Mouse (Mus musculus) 3134 (cell line): ENCODE data around the gene Rab3gap1.
"Not testable (repeated sequence)": the region's sequence is repeated elsewhere in the genome, so short reads cannot be mapped to it uniquely, and the experiment has no call there.

ENCODE experiments used
- DNase-seq: peaks from one replicate; pipeline ENCODE4 v3.0.0-alpha.2; 2011; ENCODE audit warnings: low spot score; ENCODE audit not compliant: insufficient read length; ENCODE audit errors: extremely low read depth

Rab3gap1 gene

DNA sequence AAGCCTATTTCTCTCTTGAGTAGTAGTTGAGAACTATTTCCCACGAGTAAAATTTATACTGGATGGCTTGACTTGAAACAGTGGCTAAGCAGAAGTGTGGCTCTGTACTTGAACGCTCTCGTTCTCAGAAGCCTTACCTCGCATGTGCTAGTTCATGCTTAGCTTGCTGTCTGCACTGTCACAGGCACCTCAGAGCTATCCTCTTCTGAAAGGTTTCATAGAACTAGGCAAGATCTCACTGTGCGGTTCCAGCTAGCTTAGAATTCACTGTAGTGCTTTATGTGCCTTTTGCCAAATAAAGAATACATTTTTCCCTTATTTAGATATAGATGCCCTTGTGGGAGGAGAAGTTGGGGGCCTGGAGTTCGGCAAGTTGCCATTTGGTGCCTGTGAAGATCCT, 46.7 kb downstream of the Rab3gap1 start:
- no peak for DNase-seq

DNA sequence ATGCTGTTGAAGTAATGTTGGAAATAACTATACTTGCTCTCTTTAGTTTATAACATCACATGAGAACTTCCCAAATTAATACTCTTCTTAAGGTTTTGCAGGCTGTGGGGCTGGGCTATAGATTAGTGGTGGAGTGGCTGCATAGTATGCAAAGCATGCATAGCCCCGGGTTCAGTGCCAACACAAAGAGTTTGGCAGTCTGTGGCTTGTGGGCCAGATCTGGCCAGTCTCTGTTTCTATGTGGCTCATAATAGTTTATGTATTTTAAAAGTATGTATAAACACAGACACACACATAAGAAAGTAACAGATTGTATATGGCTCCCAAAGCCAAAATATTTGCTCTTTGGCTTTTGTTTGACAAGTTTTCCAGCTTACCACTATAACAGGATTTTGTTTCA, 47.2 kb downstream of the Rab3gap1 start:
- no peak for DNase-seq

DNA sequence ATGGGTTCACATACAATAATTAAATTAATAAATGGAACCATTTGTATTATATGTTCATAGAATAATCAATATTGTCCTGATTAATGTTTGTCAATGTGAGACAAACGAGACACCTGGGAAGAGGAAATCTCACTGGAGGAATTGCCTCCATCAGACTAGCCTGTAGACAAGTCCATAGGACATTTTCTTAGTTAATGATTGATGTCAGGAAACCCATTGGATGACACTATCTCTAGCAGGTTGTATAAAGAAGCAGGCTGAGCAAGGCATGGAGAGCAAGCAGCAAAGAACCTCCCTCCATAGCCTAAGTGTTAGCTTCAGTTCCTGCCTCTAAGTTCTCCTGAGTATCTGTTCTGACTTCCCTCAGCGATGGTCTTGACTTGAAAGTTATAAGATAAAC, 64.8 kb downstream of the Rab3gap1 start:
- no peak for DNase-seq

DNA sequence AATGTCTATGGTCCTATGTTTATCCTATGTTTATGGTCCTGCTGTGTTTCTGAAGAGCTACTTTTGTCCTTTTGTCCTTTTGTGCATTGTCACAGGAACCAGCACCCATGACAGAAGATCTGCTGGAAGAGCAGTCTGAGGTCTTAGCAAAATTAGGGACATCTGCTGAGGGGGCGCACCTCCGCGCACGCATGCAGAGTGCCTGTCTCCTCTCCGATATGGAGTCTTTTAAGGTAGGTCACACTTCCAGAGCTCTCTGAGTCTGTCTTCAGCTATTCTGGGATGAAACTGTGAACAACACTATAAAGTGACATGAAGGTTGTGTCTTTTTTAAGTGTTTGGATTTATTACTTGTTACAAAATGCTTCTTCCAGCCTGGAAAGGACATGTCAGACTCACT, 65.7 kb downstream of the Rab3gap1 start:
- no peak for DNase-seq

DNA sequence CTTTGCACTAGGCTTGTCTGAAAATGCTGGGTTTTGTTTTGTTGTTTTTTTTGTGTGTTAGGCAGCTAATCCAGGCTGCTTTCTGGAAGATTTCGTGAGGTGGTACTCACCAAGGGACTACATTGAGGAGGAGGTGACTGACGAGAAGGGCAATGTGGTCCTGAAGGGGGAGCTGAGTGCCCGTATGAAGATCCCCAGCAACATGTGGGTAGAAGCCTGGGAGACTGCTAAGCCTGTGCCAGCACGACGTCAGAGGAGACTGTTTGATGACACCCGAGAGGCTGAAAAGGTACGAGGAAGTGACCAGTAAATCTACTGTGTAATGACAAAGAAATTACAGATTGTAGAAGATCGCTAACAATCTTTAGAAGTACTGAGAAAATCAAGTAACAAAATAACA, 68.7 kb downstream of the Rab3gap1 start:
- DNase-seq: no peak

DNA sequence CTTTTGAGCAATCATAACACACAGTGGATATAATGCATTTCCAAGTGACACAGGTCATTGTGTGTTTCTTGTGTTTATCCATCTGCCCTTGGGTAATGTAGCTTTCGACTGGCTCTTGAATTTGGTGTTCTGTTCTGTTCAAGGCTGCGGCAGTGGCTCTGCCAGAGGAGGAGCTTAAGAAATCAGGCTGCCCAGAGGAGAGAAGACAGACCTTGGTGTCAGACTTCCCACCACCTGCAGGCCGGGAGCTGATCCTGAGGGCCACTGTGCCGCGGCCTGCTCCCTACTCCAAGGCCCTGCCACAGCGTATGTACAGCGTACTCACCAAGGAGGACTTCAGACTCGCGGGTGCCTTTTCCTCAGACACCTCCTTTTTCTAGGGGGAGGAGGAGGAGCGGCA, 73.7 kb downstream of the Rab3gap1 start:
- peak; percentile 15 for DNase-seq

DNA sequence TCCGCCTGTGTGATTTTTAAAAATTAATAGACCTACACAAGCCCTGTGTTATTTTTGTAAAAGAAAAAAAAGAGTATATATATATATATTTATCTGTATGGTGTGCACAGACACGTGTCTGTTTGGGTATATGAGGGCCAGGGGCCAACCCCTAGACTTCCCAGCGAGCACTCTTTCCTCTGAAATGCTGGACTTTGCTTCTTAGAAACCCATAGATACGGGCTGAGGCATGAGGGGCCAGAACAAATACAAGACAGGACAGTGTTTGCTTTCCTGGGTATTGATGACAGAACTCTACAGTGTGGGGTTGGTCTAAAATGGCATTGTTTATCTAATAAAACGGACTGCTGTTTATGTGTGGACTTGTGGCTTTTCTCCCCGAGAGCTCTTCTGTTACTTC, 74.9 kb downstream of the Rab3gap1 start:
- DNase-seq: no peak

DNA sequence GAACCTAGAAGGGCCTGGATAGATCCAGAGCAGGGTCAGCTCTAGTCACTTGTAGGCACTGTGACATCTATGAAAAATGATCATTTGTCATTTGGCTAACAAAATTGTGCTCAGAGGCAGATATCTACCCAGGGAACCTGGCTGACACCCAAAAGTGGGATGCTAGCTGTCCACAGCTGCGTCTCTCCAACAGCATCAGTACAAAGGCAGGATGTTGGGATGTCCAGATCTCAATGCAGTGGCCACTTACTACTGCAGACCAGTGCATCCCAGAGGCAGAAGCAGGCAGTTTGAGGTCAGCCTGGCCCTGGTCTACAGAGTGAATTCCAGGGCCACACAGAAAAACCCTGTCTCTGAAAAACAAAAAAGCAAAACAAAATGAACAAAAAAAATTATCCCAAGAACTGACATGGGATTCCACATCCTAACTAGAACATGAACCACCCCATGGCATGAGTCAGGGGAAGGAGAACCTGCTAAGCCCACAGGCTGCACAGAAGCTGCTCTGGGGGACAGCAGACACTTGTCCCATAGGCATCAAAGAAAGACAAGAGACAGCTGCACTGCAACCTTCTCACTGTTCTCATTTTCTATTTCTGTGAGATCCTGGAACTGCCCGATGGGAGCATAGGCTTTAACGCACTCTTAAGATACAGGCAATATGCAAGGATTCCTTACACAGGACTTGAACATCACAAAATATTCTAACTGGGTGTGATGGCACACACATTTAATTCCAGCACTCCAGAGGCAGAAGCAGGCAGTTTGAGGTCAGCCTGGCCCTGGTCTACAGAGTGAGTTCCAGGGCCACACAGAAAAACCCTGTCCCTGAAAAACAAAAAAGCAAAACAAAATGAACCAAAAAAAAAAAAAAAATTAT, 77.4 kb downstream of the Rab3gap1 start:
- DNase-seq: no peak

DNA sequence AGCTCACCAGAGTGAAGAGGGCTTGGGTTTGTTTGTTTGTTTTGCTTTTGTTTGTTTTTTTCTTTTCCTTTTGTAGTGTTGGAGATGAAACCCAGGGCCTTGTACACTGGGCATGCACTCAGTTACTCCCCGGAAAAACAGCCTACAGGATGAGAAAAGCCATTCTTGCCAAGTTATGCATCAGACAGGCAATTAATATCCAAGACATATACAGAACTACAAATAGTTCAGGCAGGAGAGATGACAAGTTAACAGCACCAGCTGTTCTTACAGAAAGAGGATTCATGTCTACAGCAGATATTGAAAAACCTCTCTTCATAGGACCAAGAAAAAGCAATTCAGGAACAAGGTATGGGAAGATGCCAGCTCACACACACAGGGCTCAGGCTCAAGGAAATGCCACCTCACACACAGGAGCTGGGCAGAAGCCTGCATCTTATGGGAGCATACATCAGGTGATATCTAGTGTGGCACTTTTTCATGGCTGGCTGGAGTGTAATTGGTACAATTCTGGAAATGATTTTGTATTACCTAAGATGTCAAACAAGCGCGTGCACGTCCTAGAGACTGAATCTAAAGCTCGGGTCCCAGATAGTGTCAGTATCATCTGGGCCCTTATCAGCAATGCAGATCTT, 78.2 kb downstream of the Rab3gap1 start:
- no peak for DNase-seq

DNA sequence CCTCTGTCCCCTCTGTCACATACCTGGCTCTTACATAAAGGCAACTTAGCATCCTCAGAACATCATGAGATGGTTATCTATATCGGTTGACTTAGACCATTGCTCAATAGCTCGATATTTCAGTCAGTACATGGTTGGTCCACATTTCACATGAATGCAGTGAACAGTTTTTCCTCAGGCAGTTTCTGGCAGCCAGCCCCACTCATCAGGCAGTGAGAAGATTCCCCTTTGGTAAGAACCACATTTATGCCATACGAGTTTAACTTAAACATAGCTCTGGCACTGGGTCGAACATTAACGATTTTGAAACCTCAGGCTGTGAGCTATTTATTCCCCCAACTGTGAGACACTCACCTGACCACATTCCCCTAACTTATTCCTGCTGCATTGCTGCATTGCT, 80.2 kb downstream of the Rab3gap1 start:
- DNase-seq: no peak

DNA sequence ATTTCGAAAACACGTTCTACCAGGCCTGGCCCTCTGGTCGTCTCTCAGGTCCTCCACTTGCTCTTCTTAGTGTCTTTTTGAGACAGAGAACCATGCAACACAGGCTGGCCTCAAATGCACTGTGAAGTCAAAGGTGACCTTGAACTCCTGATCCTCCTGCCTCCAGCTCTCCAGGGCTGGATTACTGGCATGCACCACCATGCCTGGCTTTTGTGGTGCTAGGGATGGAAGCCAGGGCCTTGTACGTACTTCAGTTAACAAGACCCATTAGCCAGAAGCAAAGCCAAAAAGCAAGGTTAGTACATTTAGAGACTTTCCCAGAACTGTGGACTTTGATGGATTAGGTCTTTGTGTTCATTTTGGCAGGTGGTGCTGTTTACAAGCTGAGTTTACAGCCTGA, 83.7 kb downstream of the Rab3gap1 start:
- DNase-seq: no peak

DNA sequence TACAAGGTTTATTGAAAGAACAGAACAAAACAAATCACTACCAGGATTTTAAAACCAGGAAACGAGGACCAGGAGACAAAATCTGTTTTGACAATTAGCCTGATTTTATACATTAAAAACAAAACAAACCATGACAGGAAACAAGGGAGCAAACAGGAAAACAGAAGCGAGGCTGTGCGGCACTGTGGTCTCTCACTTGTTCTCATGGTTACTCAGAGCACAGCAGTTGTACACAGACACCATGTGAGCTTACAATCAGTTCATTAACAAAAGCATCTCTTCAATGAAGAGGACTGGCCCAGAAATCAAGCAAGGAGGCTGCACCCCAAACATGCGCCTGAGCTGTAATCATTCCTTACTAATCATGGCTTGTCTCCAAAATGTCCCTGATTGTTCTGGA, 85.6 kb downstream of the Rab3gap1 start:
- not testable (repeated sequence) for DNase-seq

DNA sequence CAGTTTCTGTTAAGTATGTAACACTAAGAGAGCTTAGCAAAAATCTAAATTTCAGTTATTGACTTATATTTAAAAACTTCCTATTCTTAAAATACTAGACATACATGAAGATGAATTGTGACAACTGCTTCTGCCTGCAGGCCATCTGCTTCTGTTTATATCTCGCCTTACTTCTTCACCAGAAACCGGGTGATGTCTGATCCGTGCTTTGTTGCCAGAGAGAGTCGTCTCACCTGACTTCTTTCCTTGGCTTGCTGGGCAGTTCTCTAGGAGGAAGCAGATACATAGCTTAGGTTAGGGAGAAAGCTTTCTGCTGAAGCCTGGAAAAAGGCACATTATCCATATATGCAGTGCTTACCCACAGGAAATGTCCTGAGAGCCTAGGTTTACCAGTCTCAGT, 86.2 kb downstream of the Rab3gap1 start:
- no peak for DNase-seq

DNA sequence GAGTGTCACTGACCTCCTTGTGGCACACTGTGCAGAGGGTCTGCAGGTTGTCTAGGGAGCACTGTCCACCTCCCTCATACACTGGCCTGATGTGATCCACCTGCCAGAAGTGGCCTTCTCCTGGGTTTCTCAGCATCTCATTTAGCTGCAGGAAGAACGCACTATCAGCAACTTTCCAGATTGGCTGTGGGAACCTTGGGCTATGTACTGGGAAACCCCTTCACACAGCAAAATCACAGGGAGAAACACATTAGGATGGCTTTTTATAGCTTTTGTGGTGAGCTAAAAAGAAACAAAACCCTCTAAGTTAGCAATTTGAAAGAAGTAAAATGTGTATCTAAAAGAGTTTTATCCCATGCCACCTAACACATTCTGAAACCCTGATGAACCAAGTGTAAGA, 88.0 kb downstream of the Rab3gap1 start:
- DNase-seq: no peak

DNA sequence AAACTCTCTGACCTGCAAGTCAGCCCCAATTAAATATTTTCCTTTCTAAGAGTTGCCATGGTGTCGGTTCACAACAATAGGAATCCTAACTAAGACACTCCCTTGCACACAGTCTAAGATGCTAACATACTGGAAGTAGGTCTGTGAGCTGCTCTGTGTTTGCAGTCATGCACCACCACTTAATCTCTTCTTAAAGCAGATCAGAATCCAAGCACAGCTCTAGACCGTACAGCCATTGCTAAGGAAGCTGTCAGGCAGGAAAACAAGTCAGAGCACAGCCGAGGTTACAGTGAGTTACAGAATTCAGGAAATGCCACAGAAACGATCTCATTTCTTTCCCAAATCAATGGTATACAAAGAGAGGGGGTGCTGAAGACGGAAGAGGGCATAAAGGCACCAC, 90.2 kb downstream of the Rab3gap1 start:
- no peak for DNase-seq

DNA sequence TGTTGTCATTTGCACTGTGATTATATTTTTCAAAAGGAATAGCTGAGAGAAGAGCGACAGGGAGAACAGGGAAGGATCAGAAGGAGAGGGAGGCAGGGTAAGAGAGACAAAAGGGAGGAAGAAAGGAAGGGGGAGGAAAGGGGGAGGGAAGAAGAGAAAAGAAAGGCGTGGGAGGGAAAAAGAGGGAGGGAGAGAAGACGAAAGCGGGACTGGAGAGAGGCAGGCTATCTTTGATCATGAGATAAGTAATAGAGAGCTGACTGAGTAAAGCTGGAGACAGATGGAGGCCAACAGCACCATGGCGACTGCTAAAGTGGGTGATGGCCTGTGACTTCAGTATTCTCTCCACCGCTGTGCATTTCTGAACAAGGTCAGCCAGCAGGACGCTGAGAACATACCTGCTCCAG, 90.7 kb downstream of the Rab3gap1 start:
- no peak for DNase-seq

DNA sequence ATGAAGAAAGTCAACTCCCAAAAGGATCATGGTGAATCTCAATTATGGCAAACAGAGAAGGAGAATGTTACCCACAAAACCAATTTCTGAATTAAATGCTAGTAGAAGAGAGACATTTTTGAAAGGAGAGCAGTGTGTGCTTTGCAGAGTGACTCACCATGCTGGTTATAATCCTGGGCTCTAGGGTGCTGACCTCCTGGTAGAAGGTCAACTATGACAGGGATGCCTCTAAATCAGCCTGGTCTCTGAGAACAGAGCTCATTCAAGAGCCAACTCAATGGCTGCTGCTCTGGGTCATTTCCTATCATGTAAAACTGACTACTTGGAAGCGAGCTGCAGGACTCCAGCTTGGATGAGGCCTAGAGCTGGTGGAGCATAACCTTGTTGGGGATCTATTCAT, 92.6 kb downstream of the Rab3gap1 start:
- DNase-seq: no peak

DNA sequence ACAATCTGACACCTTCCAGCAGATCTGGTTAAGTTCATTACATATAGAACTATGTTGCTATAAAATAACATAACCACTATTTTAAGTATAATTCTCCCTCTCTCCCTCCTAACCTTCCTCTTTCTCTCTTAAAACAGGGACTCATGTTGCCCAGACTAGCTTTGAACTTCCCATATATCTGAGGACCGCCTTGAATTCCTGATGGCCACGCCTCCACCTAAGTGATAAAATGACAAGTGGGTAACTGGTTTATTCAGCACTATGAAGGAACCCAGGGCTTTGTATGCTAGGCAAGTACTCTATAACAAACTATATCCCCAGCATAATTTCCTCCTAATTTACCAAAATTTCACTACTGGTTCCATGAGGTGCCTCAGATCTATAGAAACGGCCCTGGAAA, 94.8 kb downstream of the Rab3gap1 start:
- DNase-seq: no peak

DNA sequence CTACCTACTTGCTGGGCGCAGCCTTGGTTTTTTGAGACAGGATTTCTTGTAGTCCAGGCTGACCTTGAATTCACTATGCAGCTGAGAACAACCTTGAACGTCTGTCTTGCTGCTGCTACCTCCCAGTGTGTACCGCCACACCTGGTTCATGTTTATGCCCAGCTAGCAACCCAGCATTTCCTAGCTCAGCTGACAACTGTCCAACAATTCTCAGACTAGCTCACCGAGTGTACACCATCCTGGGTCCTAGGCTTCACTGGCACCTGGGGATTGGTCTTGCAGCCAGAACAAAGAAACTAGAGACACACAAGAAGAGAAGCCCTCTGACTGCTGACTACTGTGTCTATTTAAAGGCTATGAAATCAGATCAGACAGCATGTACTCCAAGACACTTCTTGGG, 102.3 kb downstream of the Rab3gap1 start:
- DNase-seq: no peak

DNA sequence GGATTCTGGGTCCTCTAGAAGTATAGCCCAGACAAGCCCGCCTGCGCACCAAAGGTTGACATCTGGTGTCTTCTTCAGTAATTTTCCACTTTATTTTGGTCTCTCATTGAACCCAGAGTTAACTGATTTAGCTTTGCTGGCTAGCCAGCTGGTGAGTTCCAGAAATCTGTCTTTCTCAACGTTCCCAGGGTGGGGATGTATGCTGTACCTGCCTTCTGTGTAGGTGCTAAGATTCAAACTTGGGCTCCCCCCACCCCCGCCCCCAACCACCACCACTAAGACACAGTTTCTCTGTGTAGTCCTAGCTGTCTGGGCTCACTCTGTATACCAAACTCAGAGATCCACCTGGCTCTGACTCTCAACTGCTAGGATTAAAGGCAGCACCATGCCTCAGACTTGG, 105.5 kb downstream of the Rab3gap1 start:
- DNase-seq: no peak

DNA sequence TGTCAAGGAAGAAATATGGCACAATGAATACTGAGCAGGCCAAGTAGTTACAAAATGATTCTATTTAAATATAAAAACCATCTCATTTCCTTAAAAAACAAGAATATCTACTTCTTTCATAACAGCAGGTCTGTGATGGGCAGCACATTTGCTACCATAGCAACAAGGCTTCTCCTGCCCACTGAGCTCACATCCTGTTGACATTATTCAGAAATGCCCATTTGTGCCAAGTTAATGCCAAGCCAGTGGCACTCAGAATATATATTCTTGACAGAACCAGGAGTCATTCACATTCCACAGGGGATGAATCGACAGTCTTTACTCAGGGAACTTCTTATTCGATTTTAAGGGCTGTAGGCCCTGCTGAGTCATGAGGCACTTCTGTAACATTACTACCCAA, 107.1 kb downstream of the Rab3gap1 start:
- peak; percentile 40 for DNase-seq

DNA sequence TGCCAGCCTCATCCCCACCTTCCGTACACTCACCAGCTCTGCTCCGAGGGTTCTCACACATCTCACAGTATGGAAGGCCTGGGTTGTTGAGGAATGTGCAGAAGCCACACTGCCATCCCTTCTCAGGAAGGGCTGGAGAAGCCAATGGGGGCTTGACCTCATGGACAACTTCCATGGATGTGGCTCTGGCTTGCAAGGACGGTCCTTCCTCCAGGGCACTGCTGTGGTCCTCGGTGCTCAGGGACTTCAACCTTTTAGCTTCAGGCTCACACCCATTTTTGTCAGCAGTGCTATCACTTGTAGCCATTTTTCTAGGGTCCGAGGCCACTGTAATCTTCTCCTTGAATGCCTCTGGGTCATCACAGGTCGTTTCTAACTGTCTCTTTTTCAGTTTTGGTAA, 107.5 kb downstream of the Rab3gap1 start:
- DNase-seq: no peak
